Mouse (Mus musculus) erythroblast, adult 5-6 weeks (primary cell): ENCODE measurements around the gene Megf8. TPM values are rescaled to one million over a fixed set of nuclear protein-coding genes. Genes with fewer than 3 reads are reported as not detected.
"Not testable (repeated sequence)": the region's sequence is repeated elsewhere in the genome, so short reads cannot be mapped to it uniquely, and the experiment has no call there.

Source experiments
- ATAC-seq: replicated peaks from 2 replicates; pipeline ENCODE4 v1.8.0; 2016; ENCODE audit warnings: moderate number of reproducible peaks, mild to moderate bottlenecking, moderate TSS enrichment, inconsistent platforms; ENCODE audit not compliant: poor library complexity, low FRiP score, severe bottlenecking
- total RNA-seq, 2 experiments: library from RNA; stranded (forward) in 1 of 2; stranded (reverse) in 1 of 2; fragments of 150-400 nt in 1 of 2; fragments of 200-764, 138-1000 nt in 1 of 2; gene quantifications; 2 replicates each; pipeline versions ENCODE4 v1.2.3 to v1.2.4; 2015 to 2017; ENCODE audit warnings: low replicate concordance in 2 of 2

Gene Megf8
- total RNA-seq, 2 experiments from 2014 or later, result 0.19 TPM; not detected in 1

DNA sequence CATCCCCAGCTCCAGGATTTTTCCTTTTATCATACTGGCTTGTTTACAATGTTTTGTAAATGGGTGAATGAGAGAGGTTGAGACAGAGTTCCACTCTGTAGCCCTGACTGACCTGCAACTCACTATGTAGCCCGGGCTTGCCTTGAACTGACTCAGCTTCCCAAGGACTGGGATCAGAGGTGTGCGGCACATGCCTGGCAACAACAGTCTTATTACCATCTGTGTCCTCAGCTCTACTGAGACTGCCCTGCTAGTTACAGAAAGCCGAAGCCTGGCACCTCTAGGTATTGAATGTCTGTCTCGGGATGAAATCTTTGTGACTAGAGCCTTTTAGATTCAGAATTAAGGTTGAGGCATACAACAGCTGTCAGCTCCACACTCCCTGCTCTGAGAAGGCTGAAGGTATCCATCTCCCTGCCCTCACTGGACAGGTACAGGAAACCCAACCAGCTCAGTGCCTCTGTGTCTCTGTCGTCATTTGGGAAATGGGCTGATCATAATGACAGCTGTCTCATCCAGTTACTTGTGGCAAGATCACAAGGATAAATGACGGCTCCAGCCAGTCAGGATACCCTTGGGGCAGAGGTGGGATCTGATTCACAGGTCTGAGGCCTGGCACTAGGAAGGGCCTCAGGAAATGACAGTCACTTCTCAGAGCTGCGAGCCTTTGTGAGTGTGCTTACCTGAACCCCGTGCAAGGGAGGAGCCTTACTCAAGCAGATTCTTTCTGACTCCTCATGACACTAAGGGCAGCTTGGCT is 76.7 kb downstream of the Megf8 start:
- ATAC-seq, result no peak

DNA sequence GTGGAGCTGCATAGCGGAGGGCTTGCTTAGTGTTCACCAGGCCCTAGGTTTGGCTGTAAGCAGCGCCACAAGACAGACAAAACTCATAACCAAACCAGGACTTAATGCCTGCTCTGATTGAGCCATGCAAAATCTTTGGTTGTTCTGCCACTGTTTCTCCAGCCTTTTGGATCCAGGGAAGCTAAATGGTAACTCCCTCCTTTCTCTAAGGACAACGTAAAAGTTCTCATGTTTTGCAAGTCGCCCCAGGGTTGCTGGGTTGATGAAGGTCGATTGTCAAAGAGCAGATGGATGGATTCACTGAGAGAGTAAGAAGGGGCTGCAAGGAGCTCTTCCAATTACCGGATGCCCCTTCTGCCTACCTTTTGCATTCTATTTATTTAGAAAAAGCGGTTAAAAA is 77.8 kb downstream of the Megf8 start:
- no peak for ATAC-seq

DNA sequence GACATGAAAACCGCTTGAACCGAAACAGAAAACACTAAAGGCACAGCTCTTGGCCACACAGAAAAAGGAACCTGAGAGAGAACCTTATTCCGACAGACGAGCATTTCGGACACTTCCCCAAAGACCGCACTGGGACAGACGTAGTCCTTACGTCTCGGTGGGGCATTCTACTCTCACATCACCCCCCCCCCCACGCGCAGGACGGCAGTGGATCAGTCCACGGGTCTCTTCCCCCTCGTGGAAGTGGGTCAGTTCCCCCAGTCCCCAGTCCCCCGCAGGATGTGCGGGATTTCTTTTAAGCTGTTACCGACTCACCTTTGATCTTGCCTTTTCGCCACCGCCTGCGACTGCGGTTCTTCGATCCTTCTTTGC is 78.2 kb downstream of the Megf8 start:
- ATAC-seq, result peak; percentile 22

DNA sequence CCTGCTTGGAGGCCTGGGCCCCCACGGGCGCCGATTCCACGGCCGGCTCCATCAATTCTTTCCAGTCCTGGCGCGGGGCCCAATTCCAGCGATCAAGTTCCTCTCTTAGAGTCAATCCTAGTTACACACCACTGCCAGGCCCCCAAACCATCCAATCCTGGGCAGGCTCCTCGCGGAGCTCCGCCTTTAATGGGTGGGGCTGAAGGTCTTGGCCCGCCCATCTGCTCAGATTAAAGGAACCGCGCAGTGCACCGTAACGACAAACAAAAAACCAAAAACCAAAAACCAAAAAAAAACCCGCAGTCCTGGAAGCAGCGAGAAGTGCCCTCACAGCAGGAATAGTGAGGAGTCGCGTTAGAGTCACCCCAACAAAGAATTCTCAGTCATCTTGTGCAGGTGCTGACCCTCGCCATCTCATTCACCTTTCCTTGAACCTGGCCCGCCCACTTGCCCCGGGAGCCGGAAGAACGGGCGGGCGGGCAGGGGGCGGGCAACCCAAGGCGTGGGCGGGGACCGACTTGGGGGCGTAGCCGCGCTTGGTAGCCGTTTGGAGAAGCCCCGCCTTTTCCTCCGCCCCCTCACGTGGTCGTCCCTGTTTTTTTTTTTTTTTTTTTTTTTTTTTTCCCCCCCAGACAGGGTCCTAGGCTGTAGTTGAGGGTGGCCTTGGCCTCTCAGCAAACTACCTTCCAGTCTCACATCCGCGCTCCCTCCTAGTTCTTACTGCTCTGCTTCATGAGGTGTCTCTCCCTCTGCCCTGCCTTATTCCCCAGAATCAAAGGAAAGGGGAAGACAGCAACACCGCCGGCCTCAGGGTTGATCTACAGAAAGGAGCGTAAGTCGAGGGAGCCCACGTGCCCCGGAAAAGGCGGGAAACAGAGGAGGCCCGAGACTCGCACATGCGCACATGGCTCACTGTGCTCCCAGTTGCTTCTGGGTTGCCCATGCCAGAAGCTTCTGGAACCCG is 78.9 kb downstream of the Megf8 start:
- ATAC-seq, result peak; percentile 97

DNA sequence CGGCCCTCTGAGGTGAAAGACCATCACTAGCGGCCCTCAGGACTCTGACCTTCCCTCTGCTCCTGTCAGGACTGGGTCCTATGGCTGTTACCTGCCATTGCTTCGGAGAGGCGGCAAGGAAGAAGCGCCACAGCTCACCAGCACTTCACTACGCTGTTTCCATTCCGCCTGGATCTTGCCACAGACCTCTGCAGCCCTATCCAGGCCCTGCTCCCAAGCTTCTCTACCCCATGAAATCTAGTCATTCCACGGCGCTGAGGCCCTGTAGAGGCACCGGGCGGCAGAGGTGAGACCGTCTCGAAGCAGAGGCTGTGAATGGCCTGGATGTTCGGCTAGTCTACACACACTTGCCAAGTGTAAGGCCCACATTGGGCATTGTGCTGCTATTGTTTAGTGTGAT is 79.7 kb downstream of the Megf8 start:
- no peak for ATAC-seq

DNA sequence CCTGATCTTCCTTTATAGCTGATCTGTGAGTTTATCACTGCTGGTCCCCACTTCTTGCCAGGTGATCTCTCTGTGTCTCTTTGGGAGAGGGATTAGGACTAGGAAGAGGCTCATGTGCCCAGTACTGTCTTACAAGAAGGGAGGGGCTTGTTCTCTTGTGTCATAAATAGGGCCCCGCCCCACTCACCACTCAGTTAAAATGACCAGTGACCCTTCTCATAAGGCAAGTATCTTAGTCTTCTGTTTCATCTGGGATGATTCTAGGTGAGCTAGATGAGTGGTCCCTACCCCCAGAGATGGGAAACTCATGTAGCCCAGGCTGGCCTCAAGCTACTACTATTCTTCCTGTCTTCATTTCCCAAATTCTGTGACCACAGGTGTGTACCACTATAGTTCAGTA is 81.6 kb downstream of the Megf8 start, which contains the start of gene Lipe:
TSS of gene Lipe (minus strand) at position 101 of the 400 bp plus-strand sequence.
- no peak for ATAC-seq

DNA sequence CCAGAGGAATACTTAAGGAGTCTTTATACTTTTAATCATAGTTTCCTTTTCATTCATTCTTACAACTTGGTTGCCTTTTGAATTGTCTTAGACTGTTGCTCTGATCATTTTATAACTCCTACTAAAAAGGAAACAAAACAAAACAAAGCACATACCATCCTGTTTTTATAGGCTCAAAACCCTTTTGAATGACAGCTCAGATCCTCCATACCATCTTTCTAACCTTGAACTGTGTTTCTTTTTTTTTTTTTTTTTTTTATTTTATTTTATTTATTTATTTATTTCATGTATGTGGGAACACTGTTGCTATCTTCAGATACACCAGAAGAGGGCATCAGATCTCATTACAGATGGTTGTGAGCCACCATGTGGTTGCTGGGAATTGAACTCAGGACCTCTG is 82.1 kb downstream of the Megf8 start:
- ATAC-seq, result not testable (repeated sequence)

DNA sequence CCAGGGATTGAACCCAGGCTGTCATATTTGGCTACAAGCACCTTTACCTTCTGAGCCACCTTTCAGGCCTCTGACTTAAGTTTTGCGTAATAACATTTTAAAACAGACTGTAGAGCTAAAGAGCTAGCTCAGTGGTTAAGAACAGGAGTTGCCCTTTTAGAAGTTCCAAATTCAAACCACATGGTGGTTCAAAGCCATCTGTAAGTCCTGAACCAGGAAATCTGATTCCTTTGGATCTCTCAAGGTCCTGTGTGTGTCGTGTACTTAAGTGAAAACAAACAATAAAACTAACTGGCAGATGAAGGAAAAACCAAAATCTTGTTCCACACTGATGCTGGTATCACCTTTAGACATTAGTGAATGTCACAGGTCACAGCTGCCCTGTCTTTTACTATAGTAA is 84.6 kb downstream of the Megf8 start:
- no peak for ATAC-seq

DNA sequence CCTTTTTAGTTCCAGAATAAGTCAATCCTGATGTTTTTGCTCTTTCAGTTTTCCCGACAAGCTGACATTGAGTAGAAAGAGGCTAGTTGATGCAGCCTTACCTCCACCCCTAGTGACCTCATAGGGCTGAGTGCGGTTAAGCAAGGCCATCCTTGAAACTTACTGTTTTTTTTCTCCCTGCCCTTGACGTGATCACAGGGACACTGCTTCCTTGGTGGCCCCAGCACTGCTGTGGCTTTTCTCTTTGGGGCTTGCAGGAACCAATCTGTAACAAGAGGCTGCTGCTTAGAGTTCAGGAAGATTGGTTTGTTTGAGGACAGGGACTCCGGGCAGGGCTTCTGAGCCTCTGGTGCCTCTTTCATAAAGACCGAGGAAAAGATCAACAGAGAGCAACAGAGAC is 85.0 kb downstream of the Megf8 start:
- ATAC-seq, result no peak

DNA sequence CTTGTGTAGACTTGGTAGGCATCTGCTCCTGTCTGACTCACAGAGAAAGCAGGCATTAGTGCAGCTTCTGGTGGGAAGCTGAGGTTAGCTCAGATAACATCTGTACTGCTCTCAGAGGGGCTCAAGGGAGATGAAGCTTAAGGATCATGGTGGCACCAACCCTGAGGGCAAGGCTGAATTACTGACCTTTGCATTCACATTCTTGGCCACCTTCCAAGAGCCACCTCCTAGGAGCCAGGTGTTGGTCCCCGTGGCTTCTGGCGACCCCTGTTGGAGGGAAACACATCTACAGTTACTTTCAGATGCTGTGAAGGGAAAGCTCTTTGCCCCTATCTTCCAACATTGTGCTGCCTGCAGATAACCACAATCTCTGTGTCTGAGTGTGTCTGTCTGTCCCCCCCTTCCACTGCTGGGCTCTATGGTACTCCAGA is 85.7 kb downstream of the Megf8 start:
- peak; percentile 69 for ATAC-seq

DNA sequence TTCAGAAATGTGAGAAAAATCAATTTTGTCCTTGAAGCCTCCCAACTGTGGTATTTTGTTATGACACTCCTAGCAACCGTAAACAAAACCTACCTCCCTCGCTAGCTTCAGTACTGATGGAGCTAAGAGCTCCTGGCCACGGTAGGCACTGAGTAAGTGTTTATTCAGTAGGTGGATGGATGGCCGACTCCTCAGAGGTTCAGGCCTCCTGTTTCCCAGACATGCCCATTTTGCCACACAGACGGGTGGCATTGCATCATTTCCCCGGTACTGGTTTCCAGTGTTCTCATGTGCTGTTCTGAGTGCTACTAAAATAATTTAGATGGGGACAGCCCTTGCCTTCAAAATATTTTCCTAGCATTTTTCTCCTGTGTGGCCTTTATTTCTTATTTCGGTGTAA is 89.5 kb downstream of the Megf8 start:
- ATAC-seq, result no peak

DNA sequence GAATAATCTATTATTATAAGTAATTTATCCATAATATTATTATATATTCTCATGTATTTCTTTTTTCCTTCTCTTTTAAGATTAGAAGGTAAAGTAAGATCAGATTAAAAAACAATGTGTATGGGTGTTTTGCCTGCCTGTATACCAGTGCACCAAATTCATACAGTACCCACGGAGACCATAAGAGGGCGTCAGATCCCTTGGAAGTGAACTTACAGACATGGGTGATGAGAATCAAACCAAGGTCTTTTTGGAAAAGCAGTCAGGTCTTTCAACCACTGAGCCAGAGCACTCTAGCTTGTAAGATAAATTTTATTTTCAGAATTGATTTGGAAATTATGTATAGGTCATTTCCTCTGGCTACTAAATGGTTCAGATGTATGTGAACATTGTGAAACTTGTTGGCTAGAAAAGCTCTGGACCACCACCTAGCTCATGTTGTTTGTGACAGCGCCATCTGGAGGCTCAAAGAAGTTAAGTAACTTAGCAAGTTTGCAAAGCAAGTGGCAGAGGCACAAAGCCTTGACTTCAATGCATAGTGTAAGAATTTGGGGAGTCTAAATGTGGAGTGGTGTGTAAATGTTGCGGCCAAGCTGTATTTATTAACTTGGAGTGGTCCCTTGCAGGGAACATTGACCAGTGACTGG is 92.3 kb downstream of the Megf8 start:
- no peak for ATAC-seq

DNA sequence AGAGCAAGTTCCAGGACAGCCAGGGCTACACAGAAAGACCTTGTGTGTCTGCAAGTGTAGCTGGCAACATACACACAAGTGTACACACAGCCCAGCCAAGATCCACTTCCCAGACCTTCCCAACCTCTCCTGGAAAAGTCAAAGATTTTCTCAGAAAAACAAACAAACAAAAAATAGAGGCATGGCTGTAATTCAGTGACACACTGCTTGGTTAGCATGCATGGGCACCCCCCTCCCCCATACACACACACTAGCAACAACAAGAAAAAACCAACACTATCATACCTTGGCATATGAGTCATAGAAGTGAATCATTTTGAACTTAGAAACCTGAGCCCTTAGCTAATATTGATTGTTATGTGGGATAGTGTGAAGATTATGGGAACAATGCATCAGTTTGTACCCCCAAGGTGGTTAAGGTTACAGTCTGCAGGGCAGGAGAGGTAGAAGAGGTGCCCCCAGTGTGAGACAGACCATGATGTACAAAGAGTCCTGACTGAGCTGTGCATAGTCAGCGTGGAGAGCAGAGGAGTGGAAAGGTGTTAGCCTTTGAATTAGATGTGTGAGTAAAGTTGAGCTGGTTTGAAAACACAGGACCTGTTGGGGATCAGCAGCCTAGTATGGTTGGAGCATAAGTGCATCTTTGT is 94.1 kb downstream of the Megf8 start:
- ATAC-seq, result no peak

DNA sequence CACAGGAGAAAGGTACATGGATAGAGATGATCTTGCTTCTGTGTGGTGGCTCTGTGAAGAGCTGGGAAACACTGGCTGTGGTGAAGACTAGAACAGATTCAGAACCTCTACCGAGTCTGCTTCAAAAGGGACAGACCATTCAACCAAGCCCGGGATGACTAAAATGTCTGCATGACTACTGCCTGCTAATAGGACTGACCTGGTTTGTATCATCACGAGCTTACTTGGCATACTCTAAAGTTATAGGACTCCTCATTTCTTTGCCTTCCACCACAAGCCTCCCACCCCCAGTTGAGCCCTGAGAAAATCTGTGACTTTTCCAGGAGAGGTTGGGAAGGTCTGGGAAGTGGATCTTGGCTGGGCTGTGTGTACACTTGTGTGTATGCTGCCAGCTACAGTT is 94.9 kb downstream of the Megf8 start:
- no peak for ATAC-seq

DNA sequence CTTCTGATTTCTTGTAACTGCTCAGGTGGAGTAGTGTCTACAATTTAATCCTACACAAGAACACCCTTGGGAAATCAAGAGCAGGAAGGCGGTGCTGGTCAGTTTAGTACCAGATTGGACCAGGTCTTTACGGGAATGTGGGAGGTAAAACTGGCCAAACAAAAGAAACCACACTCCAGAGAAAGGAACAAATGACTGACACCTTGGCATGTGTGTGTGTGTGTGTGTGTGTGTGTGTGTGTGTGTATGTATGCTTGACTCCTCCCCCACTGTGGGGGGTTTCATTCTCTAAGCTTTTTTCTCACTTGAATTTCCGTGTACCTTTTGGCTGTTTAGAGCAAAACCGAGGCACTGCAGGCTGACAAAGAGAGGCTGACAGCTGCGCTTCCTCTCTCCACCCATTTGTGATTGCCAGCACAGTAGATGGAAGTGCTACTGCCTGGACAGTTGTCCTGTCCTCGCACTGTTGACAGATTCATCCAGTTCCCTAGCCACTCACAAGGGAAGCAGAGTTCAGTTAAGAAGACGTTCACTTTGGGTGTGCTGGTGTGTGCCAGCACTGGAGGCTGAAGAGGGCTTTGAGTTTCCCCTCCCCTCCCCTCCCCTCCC is 96.0 kb downstream of the Megf8 start, which contains the start of gene Cxcl17:
TSS of gene Cxcl17 (minus strand) at position 54 of the 609 bp plus-strand sequence.
- no peak for ATAC-seq
